Mouse (Mus musculus) mouse embryonic stem cell (cell line): ENCODE results near the gene Klf13.

Source experiments
- in situ Hi-C, 2 experiments: fragments of 300-500 bp; cut with MboI; formaldehyde crosslinking; loops; 1 replicate in 1 of 2; 3 replicates in 1 of 2; pipeline ENCODE4 v1.14.3; 2019 to 2020; ENCODE audit warnings: low sequenced_read_pairs in 2 of 2, low pct_unique_long_range_greater_than_20kb in 1 of 2, mixed read lengths in 1 of 2; ENCODE audit not compliant: unreplicated experiment in 1 of 2

Gene Klf13

DNA sequence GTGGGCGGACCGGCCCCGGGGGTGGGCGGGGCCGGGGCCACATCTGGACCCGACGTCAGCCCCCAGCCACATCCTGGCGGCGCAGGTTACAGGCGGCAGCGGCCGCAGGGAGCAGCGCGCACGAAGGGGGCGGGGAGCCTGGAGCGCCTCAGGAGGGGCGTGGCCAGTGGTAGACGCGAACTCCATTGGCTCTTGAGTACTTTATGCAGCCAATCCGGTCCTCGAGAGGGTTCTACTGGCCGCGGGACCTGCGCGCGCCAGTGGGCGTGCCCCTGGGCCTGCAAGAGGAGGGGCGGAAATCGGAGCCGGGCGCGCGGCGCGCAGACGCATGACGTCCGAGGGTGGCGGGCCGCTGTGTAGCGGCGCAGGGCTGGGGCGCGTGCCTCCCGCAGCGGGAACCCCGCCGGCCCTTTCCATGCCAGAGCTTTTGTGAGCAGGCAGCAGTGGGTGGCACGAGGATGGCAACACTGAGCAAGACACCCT, at the start of gene Klf13:
Gene Klf13 (minus strand): TSS at position 2 of the 483 bp plus-strand sequence.
- in situ Hi-C loops, result no loop called here

DNA sequence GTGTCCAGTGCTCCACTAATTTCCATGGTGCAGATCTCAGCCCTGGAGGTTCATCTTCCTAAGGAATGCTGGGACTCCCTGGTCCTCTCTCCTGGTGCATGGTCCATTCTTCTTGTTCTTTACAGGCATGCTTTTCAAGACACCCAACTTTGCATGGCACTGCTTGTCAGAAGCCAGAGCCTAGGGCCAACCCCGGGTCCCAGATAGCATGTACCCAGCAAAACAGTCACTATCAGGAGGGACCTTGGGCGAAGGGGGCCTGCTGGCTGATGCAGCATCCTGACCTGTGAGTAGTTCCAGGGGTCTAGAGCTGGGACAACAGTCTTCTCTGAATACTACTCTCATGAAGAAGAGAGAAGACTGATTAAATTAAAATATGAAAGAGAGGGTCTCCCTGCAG, 49.7 kb upstream of the Klf13 start:
- in situ Hi-C loops, result no loop called here

GRCm38 (mm10) chr7:63986407-63987182, 47.9 kb upstream of the Klf13 start:
- in situ Hi-C loops, result no loop called here

DNA sequence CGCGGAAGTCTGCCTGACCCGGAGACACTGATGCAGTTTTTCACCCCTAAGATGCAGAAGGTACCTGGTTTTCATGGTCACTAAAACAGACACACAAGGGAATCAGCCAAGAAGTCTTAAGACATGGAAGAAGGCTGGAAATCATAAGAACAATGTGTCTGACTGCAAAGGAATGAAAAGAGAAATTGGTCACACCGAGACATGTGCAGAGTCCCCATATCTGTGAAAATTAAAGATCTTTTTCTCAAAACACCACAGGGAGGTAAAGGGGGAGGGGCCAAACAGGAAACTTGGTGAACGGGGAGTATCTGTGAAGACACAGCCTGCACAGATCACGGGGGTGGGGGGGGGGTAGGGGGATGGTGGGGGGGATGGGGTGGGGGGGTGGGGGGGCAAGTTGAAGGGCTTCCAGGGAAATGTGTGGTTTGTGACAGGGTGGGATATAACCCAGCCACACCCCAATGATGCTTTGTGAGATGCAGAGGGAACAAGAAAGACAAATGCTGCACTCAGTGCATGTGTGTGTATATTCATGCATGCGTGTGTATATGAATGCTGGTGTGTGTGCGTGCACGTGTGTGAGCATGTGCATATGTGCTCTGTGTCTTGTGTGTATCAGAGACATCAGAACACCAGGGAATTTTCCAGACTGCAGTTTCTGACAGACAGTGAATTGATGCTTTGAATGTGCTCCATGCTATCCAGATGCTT, 47.1 kb upstream of the Klf13 start:
- in situ Hi-C loops, result no loop called here

DNA sequence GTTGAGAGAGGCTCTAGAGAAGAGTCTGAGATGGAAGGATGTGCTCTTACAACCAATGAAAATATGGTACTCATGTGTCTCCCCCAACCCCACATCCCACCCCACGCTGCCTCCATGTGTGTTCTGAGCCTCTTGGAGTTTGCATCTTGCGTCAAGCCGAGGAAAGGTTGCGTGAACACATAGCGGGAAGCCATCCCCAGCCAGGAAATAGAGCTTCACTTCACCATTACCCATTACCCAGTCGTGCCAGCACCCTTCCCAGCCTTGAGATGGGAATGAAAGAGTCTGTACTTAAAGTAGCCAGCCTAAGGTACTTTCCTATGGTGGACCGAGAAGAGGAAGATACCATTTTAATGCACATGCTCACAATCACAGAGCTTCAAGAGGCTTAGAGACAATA, 46.6 kb upstream of the Klf13 start:
- in situ Hi-C loops, result no loop called here

DNA sequence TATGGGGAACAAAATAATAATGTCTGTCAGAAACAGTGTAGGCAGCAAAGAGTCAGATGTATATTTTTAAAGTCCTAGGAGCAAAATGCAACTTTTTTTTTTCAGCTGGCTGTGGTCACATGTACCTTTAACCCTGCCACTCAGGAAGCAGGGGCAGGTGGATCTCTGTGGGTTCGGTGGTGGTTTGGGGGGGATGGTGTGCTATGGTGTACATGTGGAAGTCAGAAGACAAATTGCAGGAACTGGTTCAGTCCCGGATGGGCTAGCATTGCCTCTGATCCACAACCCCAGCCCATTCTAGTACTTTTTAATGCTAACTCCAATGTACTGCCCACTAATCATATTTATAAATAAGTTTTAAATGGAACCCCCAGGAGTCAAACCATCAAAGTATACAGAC, 45.6 kb upstream of the Klf13 start:
- in situ Hi-C loops, result no loop called here

GRCm38 (mm10) chr7:63977631-63978030, 38.9 kb upstream of the Klf13 start:
- in situ Hi-C loops, result no loop called here

- in situ Hi-C loops, result no loop called here
Measured at GRCm38 (mm10) chr7:63970986-63971385, 32.3 kb upstream of the Klf13 start.

GRCm38 (mm10) chr7:63969941-63970340, 31.2 kb upstream of the Klf13 start:
- in situ Hi-C loops, result no loop called here

DNA sequence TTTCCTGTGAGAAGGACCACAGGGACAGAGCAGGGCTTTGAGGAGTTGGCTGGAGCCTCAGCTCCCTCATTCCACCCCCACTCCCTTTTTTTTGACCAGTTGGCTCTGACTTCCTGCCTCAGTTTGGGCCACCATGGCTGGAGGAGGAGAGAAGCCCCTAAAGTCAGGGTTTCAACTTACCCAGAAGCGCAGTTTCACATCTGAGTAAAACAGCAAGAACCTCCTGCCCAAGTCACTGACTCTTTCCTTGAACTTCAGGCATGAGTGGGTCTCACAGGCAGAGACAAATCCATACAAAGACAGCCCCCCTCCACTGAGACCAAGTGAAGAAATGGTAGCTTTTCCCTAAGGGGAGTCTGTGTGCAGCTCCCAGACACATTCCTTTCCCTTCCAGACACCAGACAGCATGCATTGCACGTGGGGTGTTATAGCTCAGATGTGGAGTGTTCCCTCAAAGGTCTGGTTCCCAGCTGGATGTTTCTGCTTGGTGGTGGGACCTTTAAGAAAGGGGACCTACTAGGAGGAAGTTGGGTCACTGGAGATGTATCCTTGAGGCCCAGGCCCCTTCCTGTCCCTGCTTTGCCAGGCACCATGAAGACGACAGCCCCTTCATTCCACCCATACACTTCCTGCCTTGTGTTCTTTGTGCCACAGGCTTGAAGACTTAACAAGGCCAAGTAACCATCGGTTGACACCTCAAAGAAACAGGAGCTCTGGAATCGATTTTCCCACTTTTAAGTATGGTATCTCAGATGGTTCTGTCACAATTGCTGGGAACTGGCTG, 27.1 kb upstream of the Klf13 start:
- in situ Hi-C loops, result no loop called here

GRCm38 (mm10) chr7:63965135-63965534, 26.4 kb upstream of the Klf13 start:
- in situ Hi-C loops, result no loop called here

- in situ Hi-C loops, result no loop called here
Measured at GRCm38 (mm10) chr7:63964121-63964520, 25.4 kb upstream of the Klf13 start.

DNA sequence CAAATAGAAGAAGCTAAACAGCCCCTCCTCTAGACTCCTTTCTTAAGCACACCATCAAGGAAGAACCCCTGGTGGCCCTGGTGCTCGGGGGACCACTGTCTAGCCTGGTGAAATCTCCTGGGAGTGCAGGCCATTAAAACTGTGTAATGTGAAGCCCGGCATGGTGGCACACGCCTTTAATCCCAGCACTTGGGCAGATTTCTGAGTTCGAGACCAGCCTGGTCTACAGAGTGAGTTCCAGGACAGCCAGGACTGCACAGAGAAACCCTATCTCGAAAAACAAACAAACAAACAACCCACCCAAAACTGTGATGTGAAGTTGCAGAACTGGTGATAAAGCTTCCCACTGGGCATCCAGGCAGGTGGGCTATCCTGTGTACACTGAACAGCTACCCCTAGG, 24.9 kb upstream of the Klf13 start:
- in situ Hi-C loops, result no loop called here

DNA sequence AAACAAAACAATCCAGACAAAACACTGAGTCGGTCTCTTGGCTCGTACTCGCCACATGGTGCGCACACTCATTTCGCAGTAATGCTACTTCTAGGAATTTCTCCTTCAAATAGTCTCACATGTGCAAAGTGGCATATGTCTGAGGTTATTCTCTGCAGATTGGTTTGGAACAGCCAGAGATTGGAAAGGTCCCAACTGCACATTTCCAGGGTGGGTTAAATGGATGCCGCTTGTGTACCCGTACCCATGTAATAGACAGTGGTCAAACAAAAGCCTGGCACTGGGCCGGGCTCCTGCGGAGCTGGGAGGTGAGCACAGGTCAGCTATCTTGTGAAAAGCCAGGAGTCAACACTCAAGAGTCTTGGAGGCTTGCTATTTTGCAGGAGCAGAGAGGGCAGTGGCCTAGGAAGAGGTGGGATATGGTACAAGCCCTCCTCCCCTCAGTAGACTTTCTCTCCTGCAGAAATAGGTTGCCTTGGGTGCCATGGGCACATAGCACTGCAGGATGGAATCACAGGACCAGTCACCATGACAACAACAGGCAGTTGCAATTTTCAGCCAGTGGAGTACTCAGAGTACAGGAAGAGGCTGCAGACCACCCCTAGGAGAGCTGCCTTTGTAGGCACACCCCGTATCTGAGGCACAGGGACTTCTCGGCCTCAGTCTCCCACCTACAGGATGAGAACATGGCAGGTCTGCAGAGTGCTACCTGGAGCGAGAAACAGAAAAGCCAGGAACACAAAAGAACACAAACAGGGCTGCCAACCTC, 19.3 kb upstream of the Klf13 start:
- in situ Hi-C loops, result no loop called here

DNA sequence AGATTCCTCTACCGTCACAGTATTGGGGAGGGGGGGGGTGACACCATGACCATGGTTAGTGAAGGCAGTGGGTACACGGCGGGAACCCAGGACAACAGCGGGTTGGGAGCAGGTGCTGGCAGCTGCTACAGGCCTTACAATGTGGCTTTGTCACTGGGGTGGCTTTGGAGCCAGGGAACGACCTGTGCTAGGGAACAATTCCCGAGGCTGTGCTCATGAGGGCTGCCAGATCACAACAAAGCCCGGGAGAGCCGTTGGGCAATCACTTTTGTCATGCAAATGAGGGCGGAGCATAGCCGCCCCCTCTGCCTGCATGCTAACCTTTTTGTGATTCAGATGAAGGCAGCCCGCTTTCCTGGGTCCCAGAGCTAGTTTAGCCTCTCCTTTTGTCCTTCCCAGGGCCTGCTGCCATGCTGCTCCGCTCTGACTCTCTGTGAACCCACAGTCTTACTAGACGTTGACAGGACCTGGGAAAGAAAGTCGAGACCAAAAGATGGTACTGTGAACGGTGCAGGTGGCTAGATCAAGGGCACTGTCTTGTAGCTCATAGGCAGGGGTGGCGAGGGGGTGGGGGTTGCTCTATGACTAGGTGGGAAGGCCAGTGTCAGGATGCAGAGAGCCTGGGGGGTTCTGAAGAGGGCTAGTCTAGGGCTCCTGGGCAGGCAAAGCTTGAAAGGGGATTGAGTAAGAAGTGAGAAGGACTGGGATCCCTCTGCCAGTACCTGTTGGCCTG, 18.4 kb upstream of the Klf13 start:
- in situ Hi-C loops, result no loop called here

DNA sequence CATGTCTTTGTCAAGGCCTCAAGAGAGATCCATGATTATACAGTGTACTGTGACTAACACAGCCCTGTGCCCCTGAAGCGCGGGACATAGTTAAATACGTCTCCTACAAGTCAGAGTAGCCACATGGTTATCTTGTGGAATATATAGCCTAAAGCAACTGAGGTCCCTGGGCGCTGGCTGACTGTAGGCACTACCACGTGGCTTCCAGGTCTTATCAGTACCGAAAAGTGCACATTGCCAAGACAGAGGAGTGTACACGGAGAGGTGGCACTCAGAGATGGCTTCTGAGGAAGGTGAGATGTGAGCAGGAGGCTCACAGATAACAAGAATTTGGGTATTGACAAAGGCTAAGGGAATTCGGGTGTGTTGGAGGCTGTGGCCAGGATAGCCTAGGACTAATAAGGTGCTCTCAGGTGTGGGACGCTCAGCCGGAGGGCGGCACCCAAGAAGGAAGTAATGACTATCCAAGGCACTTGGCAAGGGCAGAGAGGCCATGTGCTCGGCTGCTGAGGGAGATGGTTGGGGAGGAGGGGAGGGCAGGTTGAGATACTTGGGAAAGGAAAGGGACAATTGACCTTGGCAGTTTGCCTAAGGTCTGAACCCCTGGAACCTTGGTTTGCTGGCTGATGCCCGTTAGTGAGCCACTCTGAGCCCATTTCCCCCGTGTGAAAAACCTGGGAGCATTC, 17.6 kb upstream of the Klf13 start:
- in situ Hi-C loops, result no loop called here

DNA sequence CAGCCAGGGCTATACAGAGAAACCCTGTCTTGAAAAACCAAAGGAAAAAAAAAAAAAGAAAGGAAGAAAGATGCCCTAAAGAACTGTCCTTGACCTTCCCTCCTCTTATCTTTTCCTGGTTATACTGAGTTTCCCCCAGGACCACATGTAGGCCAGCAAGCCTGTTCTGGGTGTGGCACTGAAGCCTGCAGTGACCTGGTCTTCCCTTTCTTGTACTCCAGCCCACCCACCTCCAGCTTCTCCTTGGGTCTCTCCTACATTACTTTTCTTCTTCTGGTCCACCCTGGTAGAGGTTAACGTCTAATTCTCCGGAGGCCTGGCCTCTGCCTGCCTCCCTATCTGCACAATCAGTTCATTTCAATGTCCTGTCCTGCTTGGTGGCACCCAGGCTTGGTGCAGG, 16.7 kb upstream of the Klf13 start:
- in situ Hi-C loops, result no loop called here
